10 mouse cellular contexts compared by ENCODE assay signal in the genomic region with DNA sequence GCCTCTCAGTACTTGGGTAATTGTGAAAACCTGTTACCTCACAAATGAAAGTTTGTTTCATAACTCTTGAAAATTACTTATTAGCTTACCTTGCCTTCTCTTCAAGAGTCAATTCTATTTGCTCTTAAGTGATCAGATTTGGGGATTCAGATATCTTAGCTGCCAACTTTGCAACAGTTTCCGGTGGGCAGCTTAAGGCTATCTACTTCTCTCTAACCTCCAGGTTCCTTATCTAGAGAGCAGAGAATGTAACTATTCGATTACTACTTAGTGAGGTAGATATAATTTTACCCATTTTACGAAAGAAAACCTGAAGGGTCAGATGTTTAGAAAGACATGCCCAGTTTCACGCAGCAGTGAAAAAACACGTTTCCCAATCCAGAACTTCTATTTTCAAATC. TPM values are rescaled to one million over a fixed set of nuclear protein-coding genes. Genes with fewer than 3 reads are reported as not detected.
A peak's percentile ranks its signal among the peaks of the same experiment; 100 is the strongest.
DNase-seq lines count a peak whose midpoint lies in the region; ATAC-seq and TF ChIP-seq lines count a peak whose summit lies in the region.
"Had no signal": no experiment of that assay in that cellular context is flagged by ENCODE, and none has a peak within 500 bp of the region (broad histone marks: within the 10 kb centered on the region; RNA-seq: fewer than 3 reads in every experiment).

No protein-coding gene starts in this region.

- H3K27me3 ChIP-seq in kidney, postnatal 0 days (ENCODE audit: insufficient read depth, low read length) = no peaks in the 10 kb centered on the region
- no peaks in the 10 kb centered on the region for H3K27me3 ChIP-seq in hindbrain, postnatal 0 days (ENCODE audit: insufficient read depth, low read length)
- H3K27me3 ChIP-seq in midbrain, postnatal 0 days (ENCODE audit: insufficient read depth, low read length) = no peaks in the 10 kb centered on the region

- H3K36me3 ChIP-seq in kidney, postnatal 0 days (ENCODE audit: insufficient read depth, low read length) = 0 out of 2 replicates have a peak, but pooled peaks cover 6% of the 10 kb centered on the region
- no peaks in the 10 kb centered on the region for H3K36me3 ChIP-seq in hindbrain, postnatal 0 days (ENCODE audit: insufficient read depth, low read length)
- no peaks in the 10 kb centered on the region for H3K36me3 ChIP-seq in midbrain, postnatal 0 days (ENCODE audit: insufficient read depth, low read length)

- H3K27ac ChIP-seq in kidney, postnatal 0 days = no peak overlapping the region
- H3K27ac ChIP-seq in cortical plate, adult 2 months (ENCODE audit: insufficient read depth, low read length) = no peak overlapping the region
- no peak overlapping the region for H3K27ac ChIP-seq in hindbrain, postnatal 0 days
- H3K27ac ChIP-seq in midbrain, postnatal 0 days (ENCODE audit: low read depth, low read length) = no peak overlapping the region

- TF ChIP-seq POLR2A in cortical plate, adult 2 months (IDR thresholded peaks at IDR 0.05; ENCODE audit: extremely low read depth, insufficient read depth, low read length) = no peak

- WGBS in kidney, postnatal 0 days = 94% methylated on average over 5 of the region's 5 CpGs
- WGBS in hindbrain, postnatal 0 days = 95% methylated on average over 5 of the region's 5 CpGs
- WGBS in midbrain, postnatal 0 days = 93% methylated on average over 5 of the region's 5 CpGs

- H3K9ac ChIP-seq in kidney, postnatal 0 days (ENCODE audit: low read depth, low read length) = peak overlapping the region; percentile 67; the same call in 1 of the 2 replicates
- peak overlapping the region; percentile 74; the same call in 1 of the 2 replicates for H3K9ac ChIP-seq in hindbrain, postnatal 0 days (replicated peaks; ENCODE audit: low read length)
- H3K9ac ChIP-seq in midbrain, postnatal 0 days (replicated peaks; ENCODE audit: low read length, poor library complexity, severe bottlenecking) = no peak overlapping the region

- no peak for DNase-seq in kidney, postnatal 0 days (ENCODE audit: low spot score)
- DNase-seq in kidney, adult 11 months = no peak
- DNase-seq in hindbrain, postnatal 0 days (ENCODE audit: low spot score) = no peak
- no peak for DNase-seq in midbrain, postnatal 0 days (ENCODE audit: low spot score)
- no peak for DNase-seq in left cerebral cortex, postnatal 10 days (ENCODE audit: extremely low spot score in 1 of 2, low spot score in 2 of 2)
- DNase-seq in gastrocnemius, postnatal 36 days = no peak
- DNase-seq in adrenal gland, postnatal 14 days = no peak

- ATAC-seq in kidney, postnatal 0 days (replicated peaks; ENCODE audit: low FRiP score, low read depth) = no peak
- no peak for ATAC-seq in hindbrain, postnatal 0 days
- no peak for ATAC-seq in midbrain, postnatal 0 days (ENCODE audit: low FRiP score)

- peak overlapping the region; percentile 87; the same call in 1 of the 2 replicates for H3K4me3 ChIP-seq in kidney, postnatal 0 days (replicated peaks; ENCODE audit: low read depth, low read length)
- H3K4me3 ChIP-seq in cortical plate, adult 2 months (ENCODE audit: insufficient read depth, low read length) = peak overlapping the region; percentile 71
- H3K4me3 ChIP-seq in hindbrain, postnatal 0 days (ENCODE audit: low read length) = peak overlapping the region; percentile 84
- peak overlapping the region; percentile 77 for H3K4me3 ChIP-seq in midbrain, postnatal 0 days (ENCODE audit: low read depth, low read length)

- no peak for TF ChIP-seq CTCF in kidney, postnatal 0 days (IDR thresholded peaks at IDR 0.05; ENCODE audit: low read depth)
- TF ChIP-seq CTCF in cortical plate, adult 2 months (IDR thresholded peaks at IDR 0.05; ENCODE audit: extremely low read depth, insufficient read depth, low read length) = no peak
- TF ChIP-seq CTCF in hindbrain, postnatal 0 days (IDR thresholded peaks at IDR 0.05; ENCODE audit: low read depth) = no peak
- TF ChIP-seq CTCF in midbrain, postnatal 0 days (IDR thresholded peaks at IDR 0.05) = no peak

- peaks cover 7% of the 10 kb centered on the region for H3K4me1 ChIP-seq in kidney, postnatal 0 days (replicated peaks; ENCODE audit: insufficient read depth, low read length)
- no peaks in the 10 kb centered on the region for H3K4me1 ChIP-seq in cortical plate, adult 2 months (ENCODE audit: control insufficient read depth, insufficient read depth, low read length)
- H3K4me1 ChIP-seq in hindbrain, postnatal 0 days (ENCODE audit: insufficient read depth, low read length) = peaks cover 8% of the 10 kb centered on the region; the same call in 1 of the 2 replicates
- H3K4me1 ChIP-seq in midbrain, postnatal 0 days (ENCODE audit: insufficient read depth, low read length) = no peaks in the 10 kb centered on the region; the same call in 1 of the 2 replicates

- intact Hi-C loops in left cerebral cortex, postnatal 10 days (cut with DNase I) = loop anchor here (5.0 kb wide), 2 partner anchors 94 to 139 kb away; partner anchors contain the start of genes Mrpl16 and Stx3
- intact Hi-C loops in gastrocnemius, postnatal 36 days (cut with DNase I) = loop anchor here (5.0 kb wide), 1 partner anchor 51 kb away; no protein-coding TSS in a partner anchor

- H3K9me3 ChIP-seq in kidney, postnatal 0 days (replicated peaks; ENCODE audit: low read length) = no peaks in the 10 kb centered on the region
- H3K9me3 ChIP-seq in hindbrain, postnatal 0 days (ENCODE audit: low read length) = no peaks in the 10 kb centered on the region
- H3K9me3 ChIP-seq in midbrain, postnatal 0 days (ENCODE audit: low read length) = no peaks in the 10 kb centered on the region

- peak overlapping the region; percentile 66 for H3K4me2 ChIP-seq in kidney, postnatal 0 days (ENCODE audit: low read length)
- H3K4me2 ChIP-seq in hindbrain, postnatal 0 days (ENCODE audit: low read depth, low read length) = peak overlapping the region; percentile 78
- peak overlapping the region; percentile 75 for H3K4me2 ChIP-seq in midbrain, postnatal 0 days (ENCODE audit: low read depth, low read length, poor library complexity, severe bottlenecking)

RNA-seq across cellular contexts. Expression of gene Patl1, which starts 1.2 kb away (rescaled TPM):
- polyA plus RNA-seq in kidney, postnatal 0 days (2015; fragmentation: Nextera tagmentation; extraction: Ambion mirVana) = 11.4 and 13.0 TPM in 2 replicates
- polyA plus RNA-seq in cortical plate, adult 2 months (2012; rRNA removed) = 15.5 and 17.2 TPM in 2 replicates
- total RNA-seq in hindbrain, postnatal 0 days (2014; rRNA removed) = 11.1 and 12.3 TPM in 2 replicates
- 9.8 and 11.5 TPM in 2 replicates for polyA plus RNA-seq in hindbrain, postnatal 0 days (2015; fragmentation: Nextera tagmentation; extraction: Ambion mirVana)
- total RNA-seq in midbrain, postnatal 0 days (2014; rRNA removed) = 11.8 and 13.4 TPM in 2 replicates
- 10.7 and 11.9 TPM in 2 replicates for polyA plus RNA-seq in midbrain, postnatal 0 days (2015; fragmentation: Nextera tagmentation; extraction: Ambion mirVana)
- total RNA-seq in left cerebral cortex, postnatal 10 days (2021) = 10 to 100 TPM; 19.8 to 20.9 TPM
- total RNA-seq in gastrocnemius, postnatal 36 days (2021) = 10 to 100 TPM; 19.2 to 23.8 TPM
- 30.2 and 31.7 TPM in 2 replicates for total RNA-seq in adrenal gland, postnatal 14 days (2021)

RNA-seq across cellular contexts. Expression of gene Olfr1420, which starts 24.7 kb away (rescaled TPM):
- polyA plus RNA-seq in kidney, postnatal 0 days (2015; fragmentation: Nextera tagmentation; extraction: Ambion mirVana) = 0.08 TPM in 2 replicates
- not detected in 2 replicates for polyA plus RNA-seq in cortical plate, adult 2 months (2012; rRNA removed)
- not detected in 2 replicates for total RNA-seq in hindbrain, postnatal 0 days (2014; rRNA removed)
- polyA plus RNA-seq in hindbrain, postnatal 0 days (2015; fragmentation: Nextera tagmentation; extraction: Ambion mirVana) = not detected in 2 replicates
- not detected in 2 replicates for total RNA-seq in midbrain, postnatal 0 days (2014; rRNA removed)
- polyA plus RNA-seq in midbrain, postnatal 0 days (2015; fragmentation: Nextera tagmentation; extraction: Ambion mirVana) = 0.06 TPM in 1 of 2 replicates, not detected in the other
- total RNA-seq in left cerebral cortex, postnatal 10 days (2021) = not detected
- total RNA-seq in gastrocnemius, postnatal 36 days (2021) = not detected
- not detected in 2 replicates for total RNA-seq in adrenal gland, postnatal 14 days (2021)
- total RNA-seq: gastrocnemius, postnatal 14 days; neutrophil, adult 5-6 weeks had no signal

RNA-seq across cellular contexts. Expression of gene Olfr1419, which starts 36.1 kb away (rescaled TPM):
- polyA plus RNA-seq in kidney, postnatal 0 days (2015; fragmentation: Nextera tagmentation; extraction: Ambion mirVana) = not detected in 2 replicates
- polyA plus RNA-seq in cortical plate, adult 2 months (2012; rRNA removed) = 0.13 and 0.15 TPM in 2 replicates
- not detected in 2 replicates for total RNA-seq in hindbrain, postnatal 0 days (2014; rRNA removed)
- polyA plus RNA-seq in hindbrain, postnatal 0 days (2015; fragmentation: Nextera tagmentation; extraction: Ambion mirVana) = not detected in 2 replicates
- 0.16 TPM in 1 of 2 replicates, not detected in the other for total RNA-seq in midbrain, postnatal 0 days (2014; rRNA removed)
- polyA plus RNA-seq in midbrain, postnatal 0 days (2015; fragmentation: Nextera tagmentation; extraction: Ambion mirVana) = not detected in 2 replicates
- not detected for total RNA-seq in left cerebral cortex, postnatal 10 days (2021)
- not detected for total RNA-seq in gastrocnemius, postnatal 36 days (2021)
- not detected in 2 replicates for total RNA-seq in adrenal gland, postnatal 14 days (2021)
- total RNA-seq: gastrocnemius, postnatal 14 days; neutrophil, adult 5-6 weeks had no signal

RNA-seq across cellular contexts. Expression of gene Olfr1418, which starts 50.2 kb away (rescaled TPM):
- not detected in 2 replicates for polyA plus RNA-seq in kidney, postnatal 0 days (2015; fragmentation: Nextera tagmentation; extraction: Ambion mirVana)
- polyA plus RNA-seq in cortical plate, adult 2 months (2012; rRNA removed) = not detected in 2 replicates
- total RNA-seq in hindbrain, postnatal 0 days (2014; rRNA removed) = not detected in 2 replicates
- not detected in 2 replicates for polyA plus RNA-seq in hindbrain, postnatal 0 days (2015; fragmentation: Nextera tagmentation; extraction: Ambion mirVana)
- not detected in 2 replicates for total RNA-seq in midbrain, postnatal 0 days (2014; rRNA removed)
- polyA plus RNA-seq in midbrain, postnatal 0 days (2015; fragmentation: Nextera tagmentation; extraction: Ambion mirVana) = not detected in 2 replicates
- total RNA-seq in left cerebral cortex, postnatal 10 days (2021) = not detected
- total RNA-seq in gastrocnemius, postnatal 36 days (2021) = not detected
- not detected in 2 replicates for total RNA-seq in adrenal gland, postnatal 14 days (2021)
- total RNA-seq: gastrocnemius, postnatal 14 days; neutrophil, adult 5-6 weeks had no signal

RNA-seq across cellular contexts. Expression of gene Osbp, which starts 54.7 kb away (rescaled TPM):
- polyA plus RNA-seq in kidney, postnatal 0 days (2015; fragmentation: Nextera tagmentation; extraction: Ambion mirVana) = 6.1 and 6.2 TPM in 2 replicates
- 36.0 and 37.1 TPM in 2 replicates for polyA plus RNA-seq in cortical plate, adult 2 months (2012; rRNA removed)
- 25.5 and 28.0 TPM in 2 replicates for total RNA-seq in hindbrain, postnatal 0 days (2014; rRNA removed)
- polyA plus RNA-seq in hindbrain, postnatal 0 days (2015; fragmentation: Nextera tagmentation; extraction: Ambion mirVana) = 2.5 and 2.6 TPM in 2 replicates
- total RNA-seq in midbrain, postnatal 0 days (2014; rRNA removed) = 24.6 and 28.1 TPM in 2 replicates
- polyA plus RNA-seq in midbrain, postnatal 0 days (2015; fragmentation: Nextera tagmentation; extraction: Ambion mirVana) = 2.8 TPM in 2 replicates
- 10 to 100 TPM; 58.7 to 59.4 TPM for total RNA-seq in left cerebral cortex, postnatal 10 days (2021)
- 10 to 100 TPM; 57.0 to 60.8 TPM for total RNA-seq in gastrocnemius, postnatal 36 days (2021)
- total RNA-seq in adrenal gland, postnatal 14 days (2021) = 63.9 and 65.6 TPM in 2 replicates
